Mouse (Mus musculus) kidney, embryonic 16.5 days (tissue): ENCODE measurements around the gene 4930442H23Rik. TPM values are rescaled to one million over a fixed set of nuclear protein-coding genes. Genes with fewer than 3 reads are reported as not detected.

Experiments
- ATAC-seq: fragments of 200-750 bp; cut with Nextera tagmentation; 2 replicates; pipeline ENCODE4 v1.8.0; 2017; ENCODE audit warnings: moderate TSS enrichment; ENCODE audit not compliant: low FRiP score, low TSS enrichment
- H3K27ac ChIP-seq: fragments of 300-500 bp; sonication (generic); 2 replicates; pipeline ENCODE4 v1.5.1; 2014; ENCODE audit warnings: low read length
- H3K27me3 ChIP-seq: fragments of 300-500 bp; sonication (generic); 2 replicates; pipeline ENCODE4 v1.6.1; 2014; ENCODE audit warnings: low read length, control low read depth, mixed read lengths; ENCODE audit not compliant: insufficient read depth
- H3K36me3 ChIP-seq: fragments of 300-500 bp; sonication (generic); 2 replicates; pipeline ENCODE4 v1.6.1; 2014; ENCODE audit warnings: low read length, control low read depth, mixed read lengths; ENCODE audit not compliant: insufficient read depth
- H3K4me1 ChIP-seq: fragments of 300-500 bp; sonication (generic); 2 replicates; pipeline ENCODE4 v1.6.1; 2014; ENCODE audit warnings: low read length, control low read depth, mixed read lengths; ENCODE audit not compliant: insufficient read depth
- H3K4me2 ChIP-seq: fragments of 300-500 bp; sonication (generic); replicated peaks from 2 replicates; pipeline ENCODE4 v1.6.1; 2014; ENCODE audit warnings: low read depth, low read length
- H3K4me3 ChIP-seq: fragments of 300-500 bp; sonication (generic); 2 replicates; pipeline ENCODE4 v1.5.1; 2014; ENCODE audit warnings: mild to moderate bottlenecking, low read length
- H3K9ac ChIP-seq: fragments of 300-500 bp; sonication (generic); replicated peaks from 2 replicates; pipeline ENCODE4 v1.6.1; 2014; ENCODE audit warnings: low read length
- H3K9me3 ChIP-seq: fragments of 300-500 bp; sonication (generic); 2 replicates; pipeline ENCODE4 v1.6.1; 2016; ENCODE audit warnings: low read length, control low read depth
- WGBS: fragments of 180-500 bp; shearing (Covaris S2); extraction: QIAGEN DNeasy Blood & Tissue Kit; methylation state at CpG from one replicate; pipeline ENCODE4 v1.1.7; 2014; 5-methylcytosine and 5-hydroxymethylcytosine counted together
- polyA plus RNA-seq: library from polyadenylated mRNA; unstranded; fragments of >200 nt; fragmentation: Nextera tagmentation; extraction: Ambion mirVana; gene quantifications from 2 replicates; pipeline ENCODE4 v1.2.1, GENCODE M21; 2015

Gene 4930442H23Rik
- polyA plus RNA-seq, 1 experiment from 2014 or later = not detected

DNA sequence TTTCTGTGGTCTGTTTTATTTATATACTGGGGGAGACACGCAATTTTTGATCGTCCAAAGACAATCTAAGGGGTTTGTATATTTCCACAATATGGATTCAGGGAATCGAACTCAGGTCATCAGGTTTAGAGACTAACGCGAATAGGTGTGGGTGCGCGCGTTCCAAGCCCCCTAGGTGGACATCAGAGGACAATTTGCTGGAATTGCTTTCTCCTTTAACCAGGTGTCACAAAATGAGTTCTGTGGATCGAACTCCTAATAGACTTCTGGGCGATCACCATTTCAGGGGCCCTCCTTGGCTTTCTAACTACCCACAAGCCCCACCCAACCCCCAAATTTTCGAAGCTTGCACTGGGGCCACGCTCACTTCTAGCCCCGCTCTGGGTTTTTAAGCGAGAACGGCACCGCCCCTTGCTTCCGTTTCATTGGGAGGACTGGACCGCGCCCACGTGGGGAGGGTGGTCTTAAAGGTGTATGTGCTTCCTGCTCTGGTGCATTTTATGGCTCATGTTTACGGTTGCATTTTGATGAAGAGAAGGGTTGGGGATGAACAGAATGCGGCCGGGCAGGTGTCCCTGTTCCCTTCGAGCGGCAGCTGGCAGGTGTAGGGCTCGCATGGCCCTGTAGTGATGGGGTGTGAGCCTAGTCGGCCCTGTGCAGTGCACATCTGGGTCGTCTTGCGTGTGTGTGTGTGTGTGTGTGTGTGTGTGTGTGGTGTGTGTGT is 15.0 kb downstream of the 4930442H23Rik start:
- Histone ChIP-seq H3K4me2 (peak overlapping the region; percentile 61), H3K27ac (peak overlapping the region; percentile 89), H3K9me3 (no peaks in the 10 kb centered on the region), H3K36me3 (peaks cover under 1% of the 10 kb centered on the region; the same call in 1 of the 2 replicates), H3K4me3 (peak overlapping the region; percentile 88), H3K4me1 (peaks cover 37% of the 10 kb centered on the region), H3K9ac (peak overlapping the region; percentile 65), H3K27me3 (no peaks in the 10 kb centered on the region)
- ATAC-seq = peak; percentile 64
- WGBS = 2% methylated on average over 29 of the region's 29 CpGs

DNA sequence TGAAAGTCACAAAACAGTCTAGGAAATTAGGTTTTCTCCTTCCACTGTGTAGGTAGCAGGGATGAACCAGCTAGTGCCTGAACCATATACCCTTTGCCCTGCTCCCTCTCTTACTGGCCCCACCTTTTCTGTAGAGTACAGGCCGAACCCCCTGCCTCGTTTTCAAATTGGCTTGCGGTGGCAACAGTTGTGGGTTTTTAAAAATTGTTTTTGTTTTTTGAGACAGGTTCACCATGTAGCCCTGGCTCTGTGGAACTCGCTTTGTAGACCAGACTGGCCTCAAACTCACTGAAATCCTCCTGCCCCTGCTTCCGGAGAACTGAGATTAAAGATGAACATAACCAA is 15.6 kb downstream of the 4930442H23Rik start:
- Histone ChIP-seq H3K27ac (peak overlapping the region; percentile 89), H3K9me3 (no peaks in the 10 kb centered on the region), H3K4me2 (peak overlapping the region; percentile 61), H3K4me3 (peak overlapping the region; percentile 88), H3K4me1 (peaks cover 31% of the 10 kb centered on the region), H3K9ac (peak overlapping the region; percentile 65), H3K36me3 (peaks cover 7% of the 10 kb centered on the region), H3K27me3 (no peaks in the 10 kb centered on the region)
- WGBS = 7% methylated on average over 5 of the region's 5 CpGs
- peak; percentile 58 for ATAC-seq

DNA sequence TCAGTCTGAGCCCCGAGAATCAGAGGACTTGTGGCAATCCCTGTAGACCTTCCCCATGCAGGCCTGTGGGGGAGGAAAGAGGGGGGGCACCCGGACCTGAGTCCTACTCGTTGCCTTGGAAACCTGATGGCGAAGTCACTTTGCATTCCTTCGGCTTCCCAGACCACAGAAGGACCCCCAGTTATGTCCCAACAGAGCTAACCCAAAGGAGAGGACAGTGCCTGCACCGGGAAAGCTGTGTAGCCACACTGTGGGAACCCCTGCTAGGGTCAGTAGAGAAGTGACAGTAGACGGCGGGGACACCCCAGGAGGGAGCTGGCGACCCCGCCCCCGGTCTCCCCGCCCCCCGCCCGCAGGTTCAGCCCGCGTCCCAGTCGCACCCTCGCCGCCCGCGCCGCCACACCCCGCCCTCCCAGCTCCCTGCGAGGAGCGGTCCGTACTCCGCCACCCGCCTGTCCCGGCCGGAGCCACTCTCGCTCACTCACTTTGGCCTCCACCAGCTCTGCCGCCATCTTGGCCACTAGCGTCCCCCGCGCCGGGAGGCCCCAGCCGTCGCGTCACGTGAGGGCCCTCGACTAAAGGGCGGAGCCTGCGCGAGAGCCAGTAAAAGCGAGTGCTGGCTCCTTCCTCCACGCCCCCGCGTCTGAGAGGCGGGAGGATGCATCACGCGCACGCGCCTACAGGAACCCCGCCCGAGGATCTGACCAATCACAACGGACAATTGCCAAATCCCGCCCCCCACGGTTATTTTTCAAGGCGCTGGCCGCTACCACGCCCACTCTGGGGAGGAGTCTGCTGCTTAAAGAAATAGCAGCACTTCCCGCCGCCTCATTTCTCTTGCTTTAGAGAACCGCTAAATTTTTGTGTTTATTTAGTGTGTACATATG is 16.2 kb downstream of the 4930442H23Rik start, which contains the start of gene Pias4:
Gene Pias4, minus strand, starts transcription at position 724 of the 887 bp plus-strand sequence.
- Histone ChIP-seq H3K27ac (peak within 1 kb of the TSS; percentile 89), H3K4me1 (peaks cover 28% of the 10 kb centered on the region), H3K9me3 (no peaks in the 10 kb centered on the region), H3K4me3 (peak within 1 kb of the TSS; percentile 88), H3K36me3 (peaks cover 12% of the 10 kb centered on the region), H3K4me2 (peak within 1 kb of the TSS; percentile 61), H3K9ac (peak within 1 kb of the TSS; percentile 80), H3K27me3 (no peaks in the 10 kb centered on the region)
- under 1% methylated on average over 60 of the region's 64 CpGs for WGBS
- ATAC-seq = peak; percentile 85

DNA sequence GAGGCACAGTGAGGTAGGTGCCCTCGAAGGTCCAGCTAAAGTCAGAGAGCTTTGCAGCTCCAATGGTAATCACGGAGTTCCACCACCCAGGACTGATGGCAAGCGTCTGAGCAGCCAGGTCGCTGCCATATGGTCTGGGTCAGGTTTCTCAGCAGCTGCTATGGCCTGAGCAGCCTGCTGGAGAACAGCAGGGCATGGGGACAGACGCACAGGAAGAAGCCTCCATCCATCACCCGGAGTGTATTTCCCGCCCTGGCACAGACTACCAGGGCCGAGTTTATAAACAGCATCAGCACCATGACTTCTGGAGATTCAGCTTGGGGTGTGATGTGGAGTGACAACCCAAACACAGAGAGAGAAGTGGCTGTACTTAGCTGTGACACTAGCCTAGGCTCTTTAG is 18.5 kb downstream of the 4930442H23Rik start:
- Histone ChIP-seq H3K4me1 (peaks cover 37% of the 10 kb centered on the region), H3K36me3 (peaks cover 34% of the 10 kb centered on the region), H3K4me2 (no peak overlapping the region), H3K4me3 (no peak overlapping the region), H3K9ac (no peak overlapping the region), H3K27ac (no peak overlapping the region), H3K9me3 (no peaks in the 10 kb centered on the region), H3K27me3 (no peaks in the 10 kb centered on the region)
- 46% methylated on average over 8 of the region's 8 CpGs for WGBS
- ATAC-seq = no peak

DNA sequence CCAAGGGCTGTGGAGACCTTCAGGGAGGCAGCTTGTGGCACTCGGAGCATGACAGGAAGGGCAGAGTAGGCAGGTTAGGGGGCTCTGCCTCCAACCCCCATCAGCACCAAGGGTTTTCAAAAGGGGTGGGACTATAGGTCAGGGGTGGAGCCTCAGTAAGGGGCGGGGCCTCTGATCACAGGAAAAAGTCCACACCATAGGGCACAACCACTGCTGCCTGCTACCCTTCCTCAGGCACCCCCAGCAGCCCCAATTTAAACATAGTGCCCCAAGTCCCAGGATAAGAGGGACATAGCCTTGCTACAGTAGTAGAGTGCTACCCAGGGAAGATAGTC is 21.4 kb downstream of the 4930442H23Rik start:
- Histone ChIP-seq H3K27me3 (no peaks in the 10 kb centered on the region), H3K4me2 (no peak overlapping the region), H3K4me1 (peaks cover 28% of the 10 kb centered on the region), H3K9ac (0 out of 2 replicates have a peak overlapping the region, but pooled peaks have one; percentile 2), H3K36me3 (peaks cover 49% of the 10 kb centered on the region), H3K4me3 (no peak overlapping the region), H3K9me3 (no peaks in the 10 kb centered on the region), H3K27ac (no peak overlapping the region)
- WGBS = 35% methylated on average over 2 of the region's 2 CpGs
- ATAC-seq = no peak

DNA sequence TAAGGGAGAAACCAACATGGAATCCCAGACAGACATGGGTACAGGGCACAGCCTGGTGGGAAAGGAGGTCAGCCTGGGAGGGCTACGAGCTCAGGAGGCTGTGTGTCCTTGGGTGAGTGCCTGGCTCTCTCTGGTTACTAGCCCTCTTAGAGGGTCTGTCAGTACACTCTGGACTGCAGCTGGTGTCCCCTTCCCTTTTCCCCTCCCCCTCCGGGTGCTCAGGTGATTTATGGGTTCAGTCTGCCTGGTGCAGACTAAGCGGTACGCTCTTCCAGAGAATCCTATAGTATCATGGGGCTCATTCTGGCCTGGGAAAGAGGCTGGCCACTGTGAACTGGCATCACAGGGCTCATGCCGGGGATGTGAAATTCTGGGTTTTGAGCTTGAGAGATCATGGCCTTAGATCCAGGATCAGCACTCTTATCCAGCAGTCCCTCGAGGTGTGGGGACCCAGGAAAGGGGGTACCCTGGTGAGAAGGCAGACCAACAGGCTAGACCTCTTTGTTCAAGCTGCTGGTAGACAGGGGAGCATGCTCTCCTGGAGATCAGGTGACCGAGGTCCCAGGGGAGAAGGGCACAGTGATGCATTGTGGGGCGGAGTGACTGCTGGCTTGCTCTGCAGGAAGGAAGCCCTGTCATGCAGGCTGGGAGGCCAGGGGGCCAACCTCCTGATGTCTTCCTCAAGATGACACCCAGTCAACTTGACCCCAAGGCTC is 21.9 kb downstream of the 4930442H23Rik start:
- H3K4me1 ChIP-seq = peaks cover 26% of the 10 kb centered on the region
- 50% methylated on average over 8 of the region's 8 CpGs for WGBS
- no peak overlapping the region for H3K4me2 ChIP-seq
- H3K27ac ChIP-seq = 0 out of 2 replicates have a peak overlapping the region, but pooled peaks have one; percentile 36
- H3K4me3 ChIP-seq = no peak overlapping the region
- peaks cover 55% of the 10 kb centered on the region for H3K36me3 ChIP-seq
- H3K9ac ChIP-seq = 0 out of 2 replicates have a peak overlapping the region, but pooled peaks have one; percentile 2
- peak; percentile 21; the same call in 1 of the 2 replicates for ATAC-seq
- no peaks in the 10 kb centered on the region for H3K9me3 ChIP-seq
- no peaks in the 10 kb centered on the region for H3K27me3 ChIP-seq

DNA sequence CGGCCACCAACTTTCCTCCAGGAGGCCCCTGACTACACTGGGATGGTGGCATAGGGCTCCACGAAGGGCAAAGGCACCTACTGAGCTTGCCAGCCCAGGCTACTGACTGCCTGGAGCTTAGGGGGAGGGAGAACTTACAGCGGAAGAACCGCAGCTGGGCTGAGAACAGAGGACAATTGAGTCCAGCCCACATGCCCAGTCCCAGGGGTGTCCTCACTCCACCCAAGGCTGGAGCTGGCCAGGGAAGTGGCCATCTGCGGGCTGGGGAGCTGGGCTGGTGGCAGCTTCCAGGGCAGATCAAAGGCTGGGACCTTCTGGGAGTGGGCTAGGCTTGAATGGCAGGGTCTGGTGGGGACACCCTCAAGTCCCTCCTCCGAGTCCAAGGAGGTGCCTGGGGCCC is 28.9 kb downstream of the 4930442H23Rik start:
- Histone ChIP-seq H3K9ac (no peak overlapping the region), H3K4me3 (no peak overlapping the region), H3K36me3 (peaks cover 71% of the 10 kb centered on the region), H3K27ac (no peak overlapping the region), H3K9me3 (no peaks in the 10 kb centered on the region), H3K27me3 (no peaks in the 10 kb centered on the region), H3K4me1 (peaks cover 5% of the 10 kb centered on the region; the same call in 1 of the 2 replicates), H3K4me2 (no peak overlapping the region)
- WGBS = 89% methylated on average over 6 of the region's 6 CpGs
- no peak for ATAC-seq

DNA sequence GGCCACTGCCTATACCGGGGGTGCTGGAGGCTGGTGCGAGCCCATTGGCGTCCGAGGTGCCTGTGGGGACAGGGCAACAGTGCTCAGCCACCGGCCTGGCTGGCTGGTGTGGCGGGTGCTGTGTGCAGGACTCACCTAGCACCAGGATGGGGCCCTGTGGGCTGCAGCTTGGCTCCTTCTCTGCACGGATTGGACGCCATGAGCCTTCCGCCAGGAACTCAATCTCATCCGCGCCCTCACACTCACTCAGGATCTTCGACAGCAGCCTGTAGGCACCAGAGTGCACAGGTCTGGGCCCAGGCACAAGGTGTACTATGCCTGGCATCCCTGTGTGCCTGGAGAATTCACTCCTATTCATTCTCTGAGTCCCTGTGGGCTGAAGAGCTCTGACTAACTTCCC is 29.3 kb downstream of the 4930442H23Rik start:
- Histone ChIP-seq H3K27ac (no peak overlapping the region), H3K4me3 (no peak overlapping the region), H3K36me3 (peaks cover 75% of the 10 kb centered on the region), H3K27me3 (no peaks in the 10 kb centered on the region), H3K4me2 (no peak overlapping the region), H3K9ac (no peak overlapping the region), H3K9me3 (no peaks in the 10 kb centered on the region), H3K4me1 (peaks cover 5% of the 10 kb centered on the region; the same call in 1 of the 2 replicates)
- no peak for ATAC-seq
- 83% methylated on average over 12 of the region's 12 CpGs for WGBS

DNA sequence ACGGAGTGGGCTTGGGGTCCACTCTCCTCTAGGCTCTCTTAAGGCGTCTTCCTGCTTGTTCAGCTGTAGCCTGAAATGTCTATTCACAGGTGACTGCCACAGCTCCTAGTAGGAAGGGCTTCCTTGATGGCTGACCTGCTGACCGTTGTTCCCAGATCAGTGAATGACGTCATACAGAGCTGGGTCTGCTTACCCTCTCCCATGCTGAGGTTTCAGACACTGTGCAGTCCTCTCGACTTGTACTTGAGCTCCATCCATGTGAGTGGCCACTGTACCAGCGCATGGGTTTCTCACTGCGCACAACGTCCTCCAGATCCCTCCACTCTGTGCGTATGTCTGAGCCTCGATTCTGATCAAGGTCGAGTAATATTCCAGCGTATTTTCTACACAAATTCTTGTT is 31.0 kb downstream of the 4930442H23Rik start:
- Histone ChIP-seq H3K4me2 (no peak overlapping the region), H3K9me3 (no peaks in the 10 kb centered on the region), H3K27me3 (no peaks in the 10 kb centered on the region), H3K4me3 (no peak overlapping the region), H3K4me1 (peaks cover 5% of the 10 kb centered on the region; the same call in 1 of the 2 replicates), H3K9ac (peak overlapping the region; percentile 37), H3K27ac (peak overlapping the region; percentile 68), H3K36me3 (peaks cover 78% of the 10 kb centered on the region)
- WGBS = 64% methylated on average over 12 of the region's 12 CpGs
- ATAC-seq = 0 out of 2 replicates have a peak, but pooled peaks have one; percentile 12
